Mouse (Mus musculus) thymus, adult 2 months (tissue): ENCODE measurements around the gene Nepro.

ENCODE experiments used
- CTCF ChIP-seq: fragments of 200-500 bp; IDR thresholded peaks from 2 replicates; pipeline ENCODE4 v1.5.1; 2012; ENCODE audit warnings: mild to moderate bottlenecking, control low read depth, low read length, moderate library complexity, borderline replicate concordance; ENCODE audit not compliant: control insufficient read depth, poor library complexity, insufficient read depth; ENCODE audit errors: extremely low read depth
- POLR2A ChIP-seq: fragments of 200-500 bp; IDR thresholded peaks from 2 replicates; pipeline ENCODE4 v1.6.1; 2012; ENCODE audit warnings: mild to moderate bottlenecking, low read length, control low read depth, moderate library complexity; ENCODE audit not compliant: control insufficient read depth, poor library complexity, insufficient read depth; ENCODE audit errors: extremely low read depth

GRCm38 (mm10) chr16:44722666-44723065 is 1.4 kb upstream of the Nepro start:
- TF ChIP-seq CTCF (no peak), POLR2A (no peak)
